Mouse (Mus musculus): ENCODE results near the gene Pnpla8. TPM values are rescaled to one million over a fixed set of nuclear protein-coding genes. Genes with fewer than 3 reads are reported as not detected.
"Not testable (repeated sequence)": the region's sequence is repeated elsewhere in the genome, so short reads cannot be mapped to it uniquely, and the experiment has no call there.

The Pnpla8 gene
- total RNA-seq, 2 experiments from 2014 or later, result 123 to 143 TPM

DNA sequence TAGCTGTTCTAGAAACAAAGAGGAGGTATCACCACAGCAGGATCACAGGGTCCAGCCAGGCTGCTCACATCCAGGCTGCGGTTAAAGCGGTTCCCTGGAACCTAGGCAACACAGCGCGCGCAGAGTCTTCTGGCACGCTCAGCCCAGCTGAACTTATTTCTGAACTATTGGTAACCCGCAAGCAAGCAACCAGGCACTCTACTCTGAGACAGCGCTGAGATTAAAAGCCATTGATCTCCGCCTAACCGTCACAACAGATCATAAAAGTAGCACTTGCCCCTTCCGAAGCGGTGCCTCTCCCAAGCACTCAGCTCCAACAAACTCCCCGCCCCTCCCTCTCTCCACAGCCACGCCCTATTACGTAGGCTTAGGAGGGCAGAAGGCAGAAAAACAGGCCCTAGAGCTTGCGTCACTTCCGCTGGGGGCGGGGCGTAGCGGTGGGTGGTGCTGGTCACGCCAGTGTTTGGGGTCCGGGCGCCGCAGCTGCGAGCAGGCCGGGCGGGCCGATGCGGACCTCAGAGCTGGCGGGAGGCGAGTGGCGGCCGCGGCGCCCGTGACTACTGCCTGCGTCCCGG lies 47.6 kb downstream of the Pnpla8 start:
- peak; percentile 100 for DNase-seq (ENCODE audit: low spot score in 2 of 2)

DNA sequence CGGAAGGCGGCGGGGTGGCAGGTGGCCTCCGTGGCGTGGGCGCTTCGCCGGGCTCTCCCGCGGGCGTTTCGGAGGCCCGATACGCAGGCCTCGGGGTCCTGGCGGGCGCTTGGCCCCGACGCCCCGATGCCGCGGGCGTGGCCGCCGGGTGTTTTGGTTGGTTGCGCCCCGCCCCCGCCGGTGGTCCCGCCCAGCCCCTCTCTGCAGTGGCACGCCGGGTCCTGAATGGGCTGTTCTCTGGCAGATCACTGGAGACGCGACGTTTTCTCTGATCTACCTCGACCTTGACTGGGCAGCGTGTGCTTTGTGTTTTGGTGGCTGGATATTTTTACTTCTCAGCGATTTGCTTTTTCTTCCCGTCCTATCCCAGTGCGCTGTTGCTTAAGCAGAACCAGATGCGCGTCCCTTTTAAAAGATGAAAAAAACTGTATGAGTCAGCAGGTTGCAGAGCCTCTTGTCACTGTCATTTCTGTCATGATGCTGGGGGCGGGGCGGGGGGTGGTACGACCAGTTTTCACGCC lies 48.2 kb downstream of the Pnpla8 start:
- DNase-seq (ENCODE audit: low spot score in 2 of 2), result peak in 1 of 2 experiments; percentile 78

- no peak for DNase-seq (ENCODE audit: low spot score in 2 of 2)
Measured at GRCm38 (mm10) chr12:44274125-44274835, 53.1 kb downstream of the Pnpla8 start.

GRCm38 (mm10) chr12:44280147-44280546 lies 59.0 kb downstream of the Pnpla8 start:
- DNase-seq (ENCODE audit: low spot score in 2 of 2), result not testable (repeated sequence)

DNA sequence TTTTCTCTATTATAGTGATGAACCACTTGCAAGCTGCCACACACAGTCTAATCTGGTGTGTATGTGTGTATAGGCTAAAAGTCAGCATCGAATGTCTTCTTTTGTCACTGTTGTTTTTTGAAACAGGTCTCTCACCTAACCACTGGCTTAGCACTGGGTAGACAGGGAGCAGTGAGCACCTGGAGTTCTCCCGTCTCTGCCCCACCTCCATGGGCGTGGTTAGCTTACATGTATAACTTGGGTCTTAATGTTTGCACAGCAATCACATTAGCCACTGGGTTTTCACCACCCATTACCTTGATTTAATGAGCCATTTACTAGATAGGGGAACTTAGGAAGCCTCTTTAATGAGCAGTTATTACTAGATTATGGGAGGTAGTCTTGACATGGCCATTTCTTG lies 60.4 kb downstream of the Pnpla8 start:
- no peak for DNase-seq (ENCODE audit: low spot score in 2 of 2)

GRCm38 (mm10) chr12:44283378-44283777 lies 62.2 kb downstream of the Pnpla8 start:
- no peak for DNase-seq (ENCODE audit: low spot score in 2 of 2)

DNA sequence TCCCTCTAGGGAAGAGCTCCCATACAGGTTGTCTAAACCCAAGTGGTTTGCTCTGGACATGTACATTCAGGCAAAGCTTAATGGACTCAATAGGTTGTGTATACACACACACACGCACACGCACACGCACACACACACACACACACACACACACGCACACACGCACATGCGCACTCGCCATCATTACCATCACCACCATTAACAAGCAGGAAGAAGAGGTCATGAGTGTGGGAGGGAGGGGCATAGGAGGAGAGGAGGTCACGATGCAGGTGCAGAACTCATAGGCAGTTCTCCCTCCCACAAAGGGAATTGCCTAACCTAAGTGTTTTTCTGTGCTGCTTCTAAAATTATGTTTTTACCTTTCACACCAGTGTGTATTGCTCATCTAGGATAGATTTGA lies 65.8 kb downstream of the Pnpla8 start:
- no peak for DNase-seq (ENCODE audit: low spot score in 2 of 2)

- peak; percentile 55 to 58 for DNase-seq (ENCODE audit: low spot score in 2 of 2)
Measured at GRCm38 (mm10) chr12:44292281-44292680, 71.1 kb downstream of the Pnpla8 start.

DNA sequence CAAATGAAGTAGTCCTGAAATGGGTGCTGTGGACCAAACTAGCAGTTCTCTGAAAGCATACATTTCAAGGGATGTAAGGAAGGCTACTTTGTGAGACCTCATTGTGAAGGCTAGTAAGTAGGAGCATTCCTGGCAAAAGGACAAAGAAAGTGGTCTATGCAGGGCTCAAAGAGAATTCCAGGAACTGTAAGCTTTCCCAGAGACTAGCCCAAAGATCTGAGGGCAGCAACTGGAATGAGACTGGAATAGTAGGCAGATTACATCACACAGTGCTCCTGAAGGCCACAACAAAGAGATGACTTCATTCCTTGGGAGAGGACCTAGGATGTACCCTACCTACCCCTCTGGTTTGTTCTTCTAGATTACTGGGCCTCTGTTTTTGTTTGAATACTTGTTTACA lies 79.6 kb downstream of the Pnpla8 start:
- no peak for DNase-seq (ENCODE audit: low spot score in 2 of 2)

DNA sequence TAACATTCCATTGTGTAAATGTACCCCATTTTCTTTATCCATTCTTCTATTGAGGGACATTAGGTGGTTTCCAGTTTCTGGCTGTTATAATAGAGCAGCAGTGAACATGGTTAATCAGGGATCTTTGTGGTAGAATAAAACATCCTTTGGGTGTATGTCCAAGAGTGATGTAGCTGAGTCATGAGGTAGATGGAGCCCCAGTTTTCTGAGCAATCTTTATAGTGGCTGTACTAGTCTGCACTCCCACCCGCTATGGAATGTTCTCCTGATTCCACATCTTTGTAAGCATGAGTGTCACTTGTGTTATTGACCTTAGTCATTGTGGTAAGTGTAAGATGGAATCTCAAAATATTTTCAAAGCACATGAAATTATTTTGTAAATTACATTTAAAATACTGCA lies 82.8 kb downstream of the Pnpla8 start:
- no peak for DNase-seq (ENCODE audit: low spot score in 2 of 2)

DNA sequence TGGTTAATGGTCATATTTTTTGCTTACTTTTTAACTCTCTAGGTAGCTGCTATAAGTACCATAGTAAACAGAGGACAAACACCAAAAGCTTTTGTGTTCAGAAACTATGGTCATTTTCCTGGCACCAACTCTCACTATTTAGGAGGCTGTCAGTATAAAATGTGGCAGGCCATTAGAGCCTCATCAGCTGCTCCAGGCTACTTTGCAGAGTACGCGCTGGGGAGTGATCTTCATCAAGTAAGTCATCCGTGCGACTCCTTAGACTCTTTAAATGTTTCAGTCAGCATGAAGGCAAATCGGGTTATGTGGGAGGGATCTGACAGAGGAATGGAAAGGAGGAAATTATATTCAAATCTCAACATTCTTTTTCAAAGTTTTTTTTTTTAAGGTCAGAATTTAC lies 83.7 kb downstream of the Pnpla8 start:
- no peak for DNase-seq (ENCODE audit: low spot score in 2 of 2)

- no peak for DNase-seq (ENCODE audit: low spot score in 2 of 2)
Measured at GRCm38 (mm10) chr12:44308221-44308620, 87.1 kb downstream of the Pnpla8 start.

DNA sequence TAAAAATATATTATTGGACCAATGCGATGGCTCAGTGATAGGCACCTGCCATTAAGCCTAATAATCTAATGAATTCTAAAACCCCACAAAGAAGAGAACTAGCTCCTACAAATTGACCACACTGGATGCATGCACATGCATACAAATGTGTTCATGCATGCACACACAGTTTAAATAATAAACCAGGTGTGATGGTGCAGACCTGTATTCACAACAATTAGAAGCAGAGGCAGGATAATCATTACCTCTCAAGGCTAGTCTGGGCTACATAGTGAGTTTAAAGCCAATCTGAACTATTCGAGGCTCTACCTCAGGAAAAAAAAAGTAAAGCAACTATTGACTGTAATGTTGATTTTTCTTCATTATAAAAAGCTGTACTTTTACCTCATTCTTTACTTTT lies 94.0 kb downstream of the Pnpla8 start:
- no peak for DNase-seq (ENCODE audit: low spot score in 2 of 2)

- DNase-seq (ENCODE audit: low spot score in 2 of 2), result no peak
Measured at GRCm38 (mm10) chr12:44325091-44325490, 103.9 kb downstream of the Pnpla8 start.

DNA sequence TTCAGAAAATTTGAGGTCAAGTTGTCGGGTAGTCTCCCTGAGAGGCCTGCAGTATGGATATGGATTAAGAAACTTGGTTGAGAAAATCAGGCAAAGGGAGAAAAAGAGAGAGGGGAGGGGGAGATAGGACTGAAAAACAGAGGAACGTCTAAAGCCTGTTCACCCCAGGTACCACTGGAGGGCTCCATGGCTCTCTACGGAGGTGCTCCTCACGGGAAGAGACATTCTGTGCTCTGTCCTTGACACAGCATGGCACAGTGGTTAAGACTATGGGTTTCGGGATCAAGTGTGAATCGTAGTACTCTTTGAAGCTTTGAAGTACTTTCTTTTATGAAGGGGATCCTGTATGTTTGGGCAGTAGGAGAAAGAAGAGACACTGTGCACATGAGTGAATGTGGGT lies 106.3 kb downstream of the Pnpla8 start:
- no peak for DNase-seq (ENCODE audit: low spot score in 2 of 2)

- peak; percentile 35 to 37 for DNase-seq (ENCODE audit: low spot score in 2 of 2)
Measured at GRCm38 (mm10) chr12:44328381-44329315, 107.5 kb downstream of the Pnpla8 start, which contains the start of gene Nrcam. Gene Nrcam (plus strand): TSS chr12:44328885.

DNA sequence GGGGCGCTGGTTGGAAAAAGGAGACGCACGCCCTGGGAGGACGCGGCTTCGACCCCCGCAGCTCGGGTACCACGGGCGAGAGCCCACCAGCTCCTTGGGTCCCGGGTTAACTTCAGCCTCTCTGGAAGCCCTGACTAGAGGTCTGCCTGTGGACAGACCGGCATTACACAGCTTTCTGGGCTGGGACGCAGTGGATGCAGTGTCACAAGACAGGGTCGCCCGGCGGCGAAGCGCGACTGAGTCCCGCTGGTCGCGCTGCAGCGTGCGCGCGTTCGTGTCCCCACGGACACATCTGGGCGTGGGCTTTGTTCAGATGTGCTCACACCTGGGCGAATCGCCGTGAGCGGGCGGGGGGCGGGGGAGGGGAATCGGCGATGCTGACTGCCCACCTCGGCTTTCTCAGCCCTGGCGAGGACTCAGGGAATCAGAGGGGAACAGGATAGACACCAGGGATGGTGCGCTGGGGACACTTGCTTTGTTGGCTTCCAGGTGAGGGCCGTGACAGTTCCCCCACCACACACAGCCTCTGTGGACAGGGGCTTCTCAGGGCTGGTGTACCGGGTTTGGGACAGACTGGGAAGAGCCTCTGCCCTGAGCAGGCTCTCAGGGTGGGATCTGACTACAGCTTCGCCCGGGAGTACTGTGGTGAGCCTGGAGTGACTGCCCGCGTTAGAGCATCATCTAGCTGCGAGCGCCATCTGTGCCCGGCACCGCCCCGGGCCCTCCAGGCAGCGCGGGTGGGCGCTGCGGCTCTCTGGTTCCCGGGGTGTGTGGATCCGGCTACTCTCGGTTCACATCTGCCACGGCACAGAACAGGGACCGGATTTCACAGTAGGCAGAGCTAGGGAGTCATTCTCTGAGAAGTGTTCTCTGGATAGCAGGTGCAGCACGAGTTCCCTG lies 108.4 kb downstream of the Pnpla8 start:
- peak in 1 of 2 experiments; percentile 5 for DNase-seq (ENCODE audit: low spot score in 2 of 2)

DNA sequence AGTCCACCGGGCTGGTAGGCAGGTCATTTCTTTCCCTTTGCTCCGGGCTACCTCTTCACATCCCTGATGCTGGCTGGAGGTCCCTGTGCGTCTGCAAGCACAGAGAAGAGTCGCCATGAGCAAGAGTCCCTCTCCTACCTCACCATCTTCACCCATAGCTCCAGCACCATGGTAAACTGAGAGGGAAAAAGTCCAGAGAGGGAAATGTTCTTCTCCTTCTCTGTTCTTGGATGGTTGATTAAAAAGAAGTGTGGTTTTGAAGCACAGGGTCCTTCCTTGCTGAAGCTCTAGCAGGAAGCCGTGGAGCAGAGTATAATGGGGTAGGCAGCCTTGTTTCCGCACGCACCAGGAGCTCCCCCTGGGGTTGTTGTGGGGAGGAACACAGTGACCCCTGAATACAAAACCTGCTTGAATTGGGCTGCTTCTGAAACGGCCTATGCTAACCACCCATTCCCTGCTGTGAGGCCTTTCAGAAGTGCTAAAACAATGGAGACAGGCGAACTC lies 109.1 kb downstream of the Pnpla8 start:
- no peak for DNase-seq (ENCODE audit: low spot score in 2 of 2)

- DNase-seq (ENCODE audit: low spot score in 2 of 2), result no peak
Measured at GRCm38 (mm10) chr12:44337136-44337640, 116.0 kb downstream of the Pnpla8 start.

DNA sequence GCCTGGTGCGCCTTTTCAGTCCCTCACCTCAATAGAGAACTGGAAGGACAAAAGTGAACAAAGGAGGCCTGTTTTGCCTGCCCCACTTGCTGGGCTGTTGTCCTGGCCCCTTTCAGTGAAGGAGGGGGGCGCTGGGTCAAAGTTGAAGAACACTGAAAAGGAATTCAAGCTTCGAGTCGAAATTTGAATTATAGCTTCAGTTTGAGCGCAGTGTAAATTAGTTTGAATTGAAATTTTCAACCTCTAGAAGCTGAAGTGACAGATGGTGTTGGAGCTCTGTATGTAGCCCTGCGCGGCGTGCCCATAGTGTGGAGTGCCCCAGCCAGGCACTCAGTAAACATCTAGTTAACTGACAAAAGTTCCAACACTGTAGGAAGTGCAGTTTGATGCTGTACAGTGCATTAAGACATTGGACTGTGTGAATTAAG lies 117.0 kb downstream of the Pnpla8 start:
- no peak for DNase-seq (ENCODE audit: low spot score in 2 of 2)
